Mouse (Mus musculus): ENCODE measurements around the gene Ap4e1.

Gene Ap4e1

DNA sequence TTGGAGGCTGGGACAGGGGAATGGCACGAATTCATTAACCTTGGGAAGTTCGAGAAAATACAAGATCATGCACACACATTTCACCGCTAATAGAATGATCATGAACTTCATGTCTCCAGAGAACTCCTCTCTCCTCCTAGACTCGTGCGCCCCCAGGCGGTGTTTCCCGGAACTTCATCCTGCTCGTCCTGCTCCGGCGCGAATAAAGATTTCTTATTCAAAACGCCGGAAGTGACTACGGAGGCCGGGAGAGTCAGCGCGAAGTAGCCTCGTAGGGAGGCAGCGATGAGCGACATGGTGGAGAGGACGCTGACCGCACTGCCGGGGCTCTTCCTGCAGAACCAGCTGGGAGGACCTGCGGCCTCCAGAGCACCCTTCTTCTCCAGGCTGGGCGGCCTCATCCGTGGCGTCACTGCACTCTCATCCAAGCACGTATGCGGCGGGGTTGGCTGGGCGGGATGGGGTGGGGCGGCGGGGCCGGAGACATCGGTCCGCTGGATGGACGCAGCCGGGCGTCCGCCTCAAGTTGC lies at the start of gene Ap4e1:
Gene Ap4e1, plus strand, starts transcription at position 249 of the 530 bp plus-strand sequence.
- peak; percentile 94 for DNase-seq (ENCODE audit: low spot score)

DNA sequence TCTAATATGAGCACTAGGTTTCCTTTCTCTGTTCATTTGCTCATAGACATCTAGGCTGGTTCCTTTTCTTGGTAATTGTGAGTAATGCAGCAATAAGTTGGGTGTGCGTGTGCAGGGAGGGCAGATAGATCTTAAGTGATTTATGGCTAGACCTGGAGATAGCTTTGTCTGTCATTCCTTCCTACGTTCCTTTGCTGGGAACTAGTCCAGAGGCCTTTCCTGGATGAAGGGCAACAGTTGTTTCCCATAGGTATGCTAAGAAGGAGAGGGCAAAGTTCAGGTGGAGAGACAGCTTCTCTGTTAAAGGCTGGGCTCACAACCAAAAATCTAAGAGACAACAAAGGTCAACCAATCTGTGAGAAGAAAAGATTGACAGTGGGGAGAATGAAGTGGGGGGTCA lies 46.8 kb upstream of the Ap4e1 start:
- no peak for DNase-seq (ENCODE audit: low spot score)

DNA sequence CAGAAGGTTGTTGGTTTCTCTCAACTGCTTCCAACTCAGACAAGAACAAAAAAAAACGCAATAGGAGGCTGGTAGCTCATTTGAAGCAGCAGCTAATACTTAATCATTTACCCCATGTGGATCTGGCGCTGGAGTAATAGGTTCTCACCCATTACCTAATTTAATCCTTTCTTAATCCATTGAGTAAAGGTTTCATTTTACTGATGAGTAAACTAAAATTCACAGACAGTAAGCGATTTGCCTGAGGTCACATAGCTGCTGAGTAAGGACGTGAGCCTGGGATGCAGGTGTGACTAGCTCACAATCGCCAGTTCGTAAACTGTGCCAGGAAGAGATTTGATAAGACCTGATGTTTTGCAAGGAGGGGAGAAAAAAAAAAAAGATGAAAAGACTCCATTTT lies 31.1 kb upstream of the Ap4e1 start:
- no peak for DNase-seq (ENCODE audit: low spot score)

DNA sequence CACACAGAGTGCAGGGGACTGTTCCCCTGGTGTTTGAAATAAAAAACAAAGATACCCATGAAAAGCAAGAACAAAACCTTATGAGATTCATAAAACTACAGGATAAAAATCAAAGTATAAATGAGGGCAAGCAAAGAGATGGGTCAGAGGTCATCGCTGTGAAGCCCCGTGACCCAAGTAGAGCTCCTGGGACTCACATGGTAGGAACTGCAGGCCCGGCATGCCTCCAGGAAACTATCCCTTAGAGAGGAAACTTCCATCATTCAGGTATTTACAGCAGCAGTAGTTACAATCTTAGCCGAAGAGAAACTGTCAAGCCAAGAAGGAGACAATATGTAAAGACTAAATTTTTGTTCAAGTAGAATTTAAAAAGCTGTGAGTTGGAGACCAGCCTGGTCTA lies 25.3 kb upstream of the Ap4e1 start:
- DNase-seq (ENCODE audit: low spot score): no peak

DNA sequence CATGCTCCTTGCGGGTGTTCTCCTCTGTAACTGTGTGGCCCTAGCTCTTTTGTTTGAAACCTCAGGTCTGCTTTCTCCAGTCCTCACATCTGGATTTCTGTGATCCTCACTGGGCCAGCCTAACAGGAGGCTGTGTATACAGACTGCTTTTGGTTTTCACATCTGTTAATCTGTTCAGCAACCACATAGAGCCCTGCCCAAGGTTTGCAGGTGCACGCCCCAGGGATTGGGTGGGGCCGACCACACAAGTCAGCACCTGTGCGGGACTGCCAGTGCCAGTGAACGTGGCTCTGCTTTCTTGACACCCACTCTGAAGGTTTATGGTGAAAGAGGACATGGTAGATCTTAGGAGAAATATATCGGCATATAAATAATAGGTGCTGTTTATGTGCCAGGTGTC lies 18.6 kb upstream of the Ap4e1 start:
- DNase-seq (ENCODE audit: low spot score): no peak

DNA sequence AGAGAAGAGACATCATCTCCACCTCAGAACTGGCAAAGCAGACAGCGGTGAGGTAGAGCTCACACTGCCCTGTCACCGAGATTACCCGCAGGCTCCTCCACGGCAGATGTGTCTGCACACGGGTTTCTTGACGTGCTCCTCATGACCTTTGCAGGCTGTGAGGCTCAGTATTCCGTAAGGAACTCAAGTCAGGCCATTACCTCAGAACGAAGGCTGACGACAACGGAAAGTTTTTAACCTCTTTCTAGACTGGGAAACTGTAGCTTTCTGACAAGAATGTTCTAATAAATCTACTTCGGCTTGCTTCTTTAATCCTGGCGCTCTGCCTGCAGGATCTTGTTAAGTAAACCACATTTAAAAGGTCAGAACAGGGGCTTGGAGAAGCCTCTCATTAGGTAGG lies 15.8 kb upstream of the Ap4e1 start:
- no peak for DNase-seq (ENCODE audit: low spot score)

DNA sequence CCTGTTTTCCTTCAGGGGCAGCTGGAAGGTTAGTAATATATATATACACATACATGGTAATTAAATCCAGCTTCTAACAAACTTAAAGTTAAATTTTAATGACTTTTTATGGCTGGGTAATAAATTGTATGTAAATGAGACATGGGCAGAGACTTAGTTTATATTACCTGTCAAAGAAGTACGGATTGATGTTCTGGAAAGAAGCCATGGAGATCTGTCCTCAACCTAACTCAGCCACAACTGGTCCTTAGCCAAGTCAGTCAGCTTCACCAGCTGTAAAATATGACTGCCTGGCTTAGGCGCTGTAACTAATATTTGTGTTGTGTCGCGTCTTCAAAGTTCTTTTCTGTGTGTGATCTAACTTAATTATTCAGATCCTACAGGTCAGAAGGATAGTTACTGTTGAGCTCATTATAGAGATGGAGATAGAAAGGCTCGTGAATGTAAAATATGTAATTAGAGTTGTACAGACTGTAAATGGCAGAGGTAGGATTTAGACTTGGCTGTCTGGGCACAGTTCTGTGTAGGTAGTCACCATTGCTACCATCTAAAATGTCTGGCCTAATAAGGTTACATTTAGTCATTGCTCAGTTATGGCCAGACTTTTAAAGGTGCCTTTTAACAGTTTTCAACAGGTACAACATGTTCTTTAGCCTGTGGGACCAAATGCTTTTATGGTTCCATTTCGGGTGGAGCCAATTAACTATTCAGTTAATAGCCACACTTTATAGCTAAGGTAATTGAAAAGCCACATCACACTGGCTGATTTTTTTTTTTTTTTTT lies 13.9 kb upstream of the Ap4e1 start:
- no peak for DNase-seq (ENCODE audit: low spot score)

DNA sequence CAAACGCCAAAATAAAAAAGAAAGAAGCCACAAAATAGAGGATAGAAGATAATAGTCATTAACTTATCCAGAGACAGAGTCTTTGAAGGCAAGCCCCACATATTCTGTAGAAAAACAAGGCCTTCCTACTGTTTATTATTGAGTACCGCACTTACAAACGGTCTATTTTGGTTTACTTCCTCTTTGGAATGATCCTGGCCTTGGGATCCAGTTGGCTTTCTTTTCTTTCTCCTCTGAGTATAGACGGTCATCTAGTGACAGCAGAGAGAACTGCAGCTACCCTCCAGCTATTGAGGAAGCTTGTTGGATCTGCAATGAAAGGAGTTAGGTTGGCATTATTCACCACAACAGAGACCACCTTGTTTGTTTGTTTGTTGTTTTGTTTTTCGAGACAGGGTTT lies 11.8 kb upstream of the Ap4e1 start:
- no peak for DNase-seq (ENCODE audit: low spot score)

DNA sequence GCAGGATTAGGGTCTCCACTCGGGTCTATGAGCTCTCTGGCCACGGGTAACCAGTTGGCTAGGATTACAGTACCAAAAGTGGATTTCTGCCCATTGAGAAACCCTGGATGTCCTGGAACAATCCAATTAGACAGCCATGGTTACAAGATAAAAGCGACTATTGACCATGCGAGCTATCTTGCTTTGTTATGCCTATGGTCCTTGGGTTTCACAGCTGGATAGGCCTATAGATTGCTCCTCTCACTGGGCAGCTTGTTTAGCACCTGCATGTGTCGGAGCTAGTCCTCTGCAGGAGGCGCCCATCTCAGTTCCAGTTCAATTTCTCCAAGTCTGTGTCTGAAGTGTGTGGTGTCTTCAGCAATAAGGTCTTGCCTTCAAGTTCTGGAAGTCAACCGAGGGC lies 10.3 kb upstream of the Ap4e1 start:
- no peak for DNase-seq (ENCODE audit: low spot score)

DNA sequence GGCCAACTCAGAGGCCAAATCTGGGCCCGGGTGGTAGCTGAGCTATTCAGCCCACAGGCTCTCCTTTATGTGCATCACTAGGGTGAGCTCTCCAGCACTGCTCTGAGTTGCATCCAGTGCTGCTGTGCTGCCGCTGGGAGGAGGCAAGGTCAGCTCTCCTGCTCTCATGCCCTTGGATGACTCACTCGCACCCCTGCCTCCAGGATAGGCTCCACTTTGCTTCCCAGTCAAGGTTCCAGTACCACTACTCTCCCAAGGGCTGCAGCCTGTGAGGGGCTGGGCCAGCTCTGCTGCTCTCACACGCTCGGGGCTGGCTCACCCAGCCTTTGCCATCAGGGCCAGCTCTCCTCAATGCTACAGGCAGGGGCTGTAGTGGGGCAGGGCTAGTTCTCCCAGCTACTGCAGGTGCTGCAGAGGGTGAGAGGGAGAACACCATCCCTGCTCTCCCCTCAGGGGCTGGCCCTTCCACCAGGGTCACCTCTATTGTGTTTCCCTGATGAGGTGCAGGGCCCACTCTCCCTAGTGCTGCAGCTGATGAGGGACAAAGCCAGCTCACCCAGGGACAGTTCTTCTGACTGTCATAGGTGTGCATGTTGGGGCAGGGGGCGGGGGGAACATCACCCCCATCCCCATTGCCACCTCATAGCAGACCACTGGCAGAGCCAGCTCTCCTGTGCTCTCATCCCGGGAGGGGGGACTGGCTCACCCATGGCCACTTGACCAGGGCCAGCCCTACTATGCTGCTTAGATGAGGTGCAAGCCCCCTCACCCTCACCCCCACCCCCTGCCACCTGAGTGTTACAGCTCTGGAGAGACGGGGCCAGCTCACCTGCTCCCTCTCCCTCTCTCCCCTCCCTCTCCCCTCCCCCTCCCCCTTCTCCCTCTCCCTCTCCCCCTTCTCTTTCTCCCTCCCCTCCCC lies 7.9 kb upstream of the Ap4e1 start:
- DNase-seq (ENCODE audit: low spot score): no peak

DNA sequence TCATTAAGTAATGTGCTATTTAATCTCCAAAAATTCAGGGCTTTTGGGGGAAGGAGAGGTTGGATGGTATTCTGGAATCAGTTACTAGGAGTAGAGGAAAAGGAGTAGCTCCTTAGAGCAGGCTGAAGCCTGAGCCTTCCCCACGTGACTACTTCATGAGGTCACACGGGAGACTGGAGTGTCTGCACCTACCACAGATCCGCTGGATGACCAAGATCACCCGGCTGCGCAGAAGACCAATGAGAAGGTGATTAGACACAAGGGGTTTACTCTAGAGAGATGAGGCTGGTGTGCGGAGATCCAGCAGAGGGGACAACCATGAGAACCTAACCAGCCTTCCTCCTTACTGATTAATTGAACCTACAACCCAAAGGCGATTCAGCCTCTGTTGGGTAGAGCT lies 4.5 kb upstream of the Ap4e1 start:
- DNase-seq (ENCODE audit: low spot score): no peak

DNA sequence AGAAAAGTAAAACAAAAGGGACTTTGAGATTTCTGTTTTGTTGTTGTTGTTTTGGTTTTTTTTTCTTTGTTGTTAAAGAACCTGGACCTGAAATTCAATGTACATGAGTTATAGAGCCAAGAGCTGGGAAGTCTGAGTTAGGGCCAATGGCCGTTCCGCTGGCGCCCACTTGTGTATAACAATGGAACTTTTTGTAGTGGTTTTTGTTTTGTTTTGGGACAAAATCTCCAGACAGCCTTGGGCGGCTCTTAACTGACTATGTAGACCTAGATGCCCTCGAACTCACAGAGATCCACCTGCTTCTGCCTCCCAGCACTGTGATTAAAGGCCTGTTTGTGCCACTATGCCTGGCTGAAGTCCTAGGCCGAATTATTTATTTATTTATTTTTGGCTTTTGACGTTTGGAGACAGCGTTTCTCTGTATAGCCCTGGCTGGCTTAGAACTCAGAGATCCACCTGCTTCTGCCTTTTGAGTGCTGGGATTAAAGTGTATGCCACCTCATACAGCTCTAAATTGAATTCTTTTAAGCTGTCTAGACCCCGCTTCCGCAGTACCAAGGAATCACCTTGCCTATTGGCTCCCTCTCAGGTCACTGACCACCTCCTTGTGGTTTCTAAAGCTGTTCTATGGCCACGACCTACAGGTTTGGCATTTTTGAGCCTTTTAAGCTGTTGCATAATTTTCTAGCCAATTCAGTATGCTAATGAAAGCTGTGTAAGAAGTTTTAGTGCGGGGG lies 1.7 kb upstream of the Ap4e1 start:
- DNase-seq (ENCODE audit: low spot score): peak; percentile 32

DNA sequence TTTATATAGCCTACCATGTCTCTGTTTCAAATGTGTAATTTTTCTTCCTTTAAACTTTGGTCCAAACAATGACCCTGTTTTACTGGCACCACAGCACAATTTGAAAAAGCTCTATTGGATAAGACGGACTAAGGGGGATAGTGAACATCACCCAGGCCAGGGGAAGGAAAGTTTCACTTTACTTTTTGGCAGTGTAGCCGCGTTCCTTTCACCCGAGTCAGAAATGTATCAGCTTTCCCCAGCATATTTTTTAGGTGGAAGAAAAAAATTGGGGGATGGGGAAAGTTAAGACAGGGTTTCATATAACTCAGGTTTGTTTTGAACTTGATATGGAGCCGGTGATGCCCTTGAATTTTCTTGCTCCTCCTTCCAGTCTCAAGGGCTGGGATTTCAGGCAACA lies 1.0 kb upstream of the Ap4e1 start:
- DNase-seq (ENCODE audit: low spot score): no peak

DNA sequence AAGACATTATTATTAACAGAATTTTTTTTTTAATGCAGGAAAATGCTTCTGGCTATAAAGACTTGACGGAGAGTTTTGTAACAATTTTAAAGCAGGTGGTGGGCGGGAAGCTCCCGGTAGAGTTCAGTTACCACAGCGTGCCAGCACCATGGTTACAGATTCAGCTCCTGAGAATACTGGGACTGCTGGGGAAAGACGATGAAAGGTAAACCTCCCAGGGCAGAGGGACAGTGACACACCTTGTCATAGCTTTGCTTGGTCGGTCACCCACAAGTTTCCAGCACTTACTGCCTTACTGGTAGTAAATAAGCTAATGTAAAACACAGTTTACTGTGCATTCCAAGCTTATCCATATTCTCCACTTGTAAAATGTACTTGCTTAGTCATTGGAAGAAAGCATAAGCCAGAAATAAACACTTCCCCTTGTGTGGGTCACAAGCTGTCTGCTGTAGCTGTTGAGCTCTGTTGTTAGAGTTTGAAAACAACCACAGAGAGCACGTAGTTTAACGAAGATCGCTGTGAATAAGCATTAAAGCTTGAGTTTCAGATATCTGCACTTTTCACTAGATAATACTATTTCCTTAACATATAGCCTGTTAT lies 26.6 kb downstream of the Ap4e1 start:
- no peak for DNase-seq (ENCODE audit: low spot score)

DNA sequence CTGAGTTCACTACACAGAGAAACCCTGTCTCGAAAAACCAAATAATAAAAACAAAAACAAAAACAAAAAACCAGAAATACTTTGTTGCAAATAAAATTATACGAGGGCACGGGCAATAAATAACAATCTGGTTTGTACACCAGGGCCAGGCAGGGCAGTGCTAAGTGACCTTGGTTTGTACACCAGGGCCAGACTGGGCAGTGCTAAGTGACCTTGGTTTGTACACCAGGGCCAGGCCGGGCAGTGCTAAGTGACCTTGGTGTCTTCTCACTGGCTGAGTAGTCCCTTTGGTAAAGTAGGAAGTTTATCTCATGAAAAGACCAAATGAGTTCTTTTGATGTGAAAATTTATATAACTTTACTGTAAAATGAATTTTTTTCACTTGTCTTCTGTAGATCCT lies 28.8 kb downstream of the Ap4e1 start:
- DNase-seq (ENCODE audit: low spot score): no peak

DNA sequence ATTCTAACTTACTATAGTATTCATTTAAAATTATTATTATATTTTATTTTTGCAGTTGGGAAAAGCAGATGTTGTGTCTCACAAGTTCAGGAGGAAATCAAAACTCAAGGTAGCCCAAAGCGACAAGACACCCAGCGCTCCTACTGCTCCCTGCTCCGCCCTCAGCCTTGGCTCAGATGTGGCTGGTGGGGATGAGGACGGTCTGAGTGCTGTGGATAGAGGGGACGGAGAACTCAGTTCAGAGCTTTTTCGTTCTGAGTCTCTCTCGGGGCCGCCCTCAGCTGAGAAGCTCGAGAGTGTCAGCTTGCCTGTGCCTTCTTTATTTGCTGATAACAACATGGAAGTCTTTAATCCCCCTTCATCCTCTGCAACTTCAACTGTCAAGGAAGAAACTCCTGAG lies 53.0 kb downstream of the Ap4e1 start:
- DNase-seq (ENCODE audit: low spot score): no peak

DNA sequence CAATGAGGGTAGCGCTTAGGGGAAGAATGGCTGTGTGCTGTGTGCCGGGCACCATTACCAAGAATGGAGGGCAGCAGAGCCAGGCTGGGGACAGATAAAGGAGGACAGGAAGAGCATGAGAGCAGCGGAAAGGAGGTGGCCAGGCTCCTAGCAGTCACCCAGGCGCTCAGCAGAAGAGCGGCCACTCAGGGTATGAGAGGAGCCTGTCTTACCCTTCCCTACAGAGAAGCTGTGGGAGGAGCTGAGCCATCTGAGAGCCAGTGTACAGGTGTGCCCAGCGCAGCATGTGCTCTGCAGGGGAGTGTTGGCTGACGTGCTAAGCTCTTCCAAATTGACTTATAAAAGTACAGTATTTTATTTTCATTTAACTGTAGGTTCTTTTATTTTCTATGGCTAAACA lies 60.3 kb downstream of the Ap4e1 start:
- no peak for DNase-seq (ENCODE audit: low spot score)

DNA sequence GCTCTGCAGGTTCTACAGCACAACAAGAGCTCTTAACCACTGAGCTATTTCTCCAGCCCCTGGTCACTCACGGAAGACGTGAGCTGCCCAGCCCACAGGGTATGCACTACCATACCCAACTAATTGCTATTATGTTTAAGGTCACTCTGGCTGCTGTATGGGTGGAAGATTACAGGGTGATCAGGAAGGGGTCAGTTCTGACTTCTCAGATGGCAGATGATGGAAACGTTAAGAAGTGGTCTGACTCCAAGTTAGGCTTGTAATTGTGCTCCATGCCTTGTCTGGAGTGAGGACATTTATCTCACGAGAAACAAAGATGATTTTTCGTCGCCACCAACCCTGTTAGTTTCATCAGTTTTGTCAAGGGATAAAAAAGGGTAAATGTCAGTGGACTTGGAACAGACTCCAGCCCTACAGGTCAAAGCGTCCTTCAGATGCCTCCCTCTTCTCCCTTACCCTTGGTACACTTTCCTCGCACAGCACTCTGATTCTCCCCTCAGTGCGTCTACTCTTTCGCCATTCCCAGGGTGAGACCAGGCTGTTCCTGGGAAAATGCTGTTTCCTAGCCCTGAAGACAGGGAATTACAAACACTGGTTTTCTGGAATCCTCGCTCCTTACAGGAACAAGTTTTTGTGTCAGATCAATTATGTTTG lies 61.4 kb downstream of the Ap4e1 start:
- no peak for DNase-seq (ENCODE audit: low spot score)

DNA sequence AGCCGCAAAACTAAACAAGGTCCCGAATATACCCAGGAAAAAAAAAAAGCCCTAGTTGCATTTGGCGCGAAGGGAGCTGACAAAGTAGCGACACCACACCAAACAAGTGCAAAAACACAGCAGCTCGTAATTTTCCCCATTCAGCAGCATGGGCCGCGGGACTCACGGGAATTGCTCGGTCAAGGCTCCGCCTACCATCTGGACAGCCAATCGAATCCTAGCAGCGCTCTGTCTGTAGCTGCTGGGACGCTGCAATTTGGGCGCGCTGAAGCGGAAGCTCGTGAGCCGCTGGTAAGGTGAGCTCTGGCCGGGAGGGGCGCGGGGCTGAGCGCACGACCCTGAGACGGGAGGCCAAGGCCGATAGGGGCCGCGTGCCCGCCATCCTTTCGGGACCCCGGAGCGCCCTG lies 61.9 kb downstream of the Ap4e1 start, which contains the start of gene Blvra:
Gene Blvra, plus strand, starts transcription at position 231 of the 407 bp plus-strand sequence.
- peak; percentile 75 for DNase-seq (ENCODE audit: low spot score)

DNA sequence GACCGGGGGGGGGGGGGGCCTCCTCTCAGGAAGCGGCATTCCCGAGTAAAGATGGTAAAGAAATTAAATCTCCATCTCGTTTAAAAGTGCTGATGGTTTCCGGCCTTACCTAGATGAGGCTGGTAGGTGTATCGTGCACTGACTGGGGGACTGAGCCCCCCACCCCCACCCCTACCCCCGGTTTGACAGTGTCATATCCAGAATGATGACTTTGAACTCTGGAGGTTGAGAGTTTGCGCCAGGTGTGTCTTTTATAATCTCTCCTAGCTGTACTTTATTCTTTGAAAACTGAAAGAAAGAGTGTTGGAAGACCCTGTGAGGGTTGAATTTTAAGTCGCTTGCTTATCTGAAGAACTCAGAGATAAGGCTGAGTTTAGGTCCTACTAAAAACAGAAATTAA lies 62.4 kb downstream of the Ap4e1 start:
- no peak for DNase-seq (ENCODE audit: low spot score)

DNA sequence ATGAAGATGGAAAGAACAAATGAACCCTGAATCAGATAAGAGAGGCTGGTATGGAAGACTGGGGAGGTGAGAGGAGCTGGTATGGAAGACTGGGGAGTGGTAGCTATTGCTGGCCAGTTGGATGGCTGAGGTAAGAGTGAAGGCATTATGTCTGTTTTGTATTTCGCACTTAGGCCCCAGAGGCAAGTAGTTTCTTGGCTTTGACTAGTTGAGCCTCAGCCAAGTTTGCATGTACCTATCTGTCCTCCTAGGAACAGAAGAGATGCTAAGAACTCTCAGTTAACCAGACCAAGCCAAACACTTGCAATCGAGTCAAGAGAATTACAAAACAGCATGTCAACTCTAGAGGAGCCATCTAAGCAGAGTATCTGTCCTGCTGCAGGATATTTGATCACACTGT lies 65.6 kb downstream of the Ap4e1 start:
- DNase-seq (ENCODE audit: low spot score): no peak

Data from spleen, adult 12 weeks (tissue).